8 mouse cellular contexts compared by ENCODE assay signal in the genomic region with DNA sequence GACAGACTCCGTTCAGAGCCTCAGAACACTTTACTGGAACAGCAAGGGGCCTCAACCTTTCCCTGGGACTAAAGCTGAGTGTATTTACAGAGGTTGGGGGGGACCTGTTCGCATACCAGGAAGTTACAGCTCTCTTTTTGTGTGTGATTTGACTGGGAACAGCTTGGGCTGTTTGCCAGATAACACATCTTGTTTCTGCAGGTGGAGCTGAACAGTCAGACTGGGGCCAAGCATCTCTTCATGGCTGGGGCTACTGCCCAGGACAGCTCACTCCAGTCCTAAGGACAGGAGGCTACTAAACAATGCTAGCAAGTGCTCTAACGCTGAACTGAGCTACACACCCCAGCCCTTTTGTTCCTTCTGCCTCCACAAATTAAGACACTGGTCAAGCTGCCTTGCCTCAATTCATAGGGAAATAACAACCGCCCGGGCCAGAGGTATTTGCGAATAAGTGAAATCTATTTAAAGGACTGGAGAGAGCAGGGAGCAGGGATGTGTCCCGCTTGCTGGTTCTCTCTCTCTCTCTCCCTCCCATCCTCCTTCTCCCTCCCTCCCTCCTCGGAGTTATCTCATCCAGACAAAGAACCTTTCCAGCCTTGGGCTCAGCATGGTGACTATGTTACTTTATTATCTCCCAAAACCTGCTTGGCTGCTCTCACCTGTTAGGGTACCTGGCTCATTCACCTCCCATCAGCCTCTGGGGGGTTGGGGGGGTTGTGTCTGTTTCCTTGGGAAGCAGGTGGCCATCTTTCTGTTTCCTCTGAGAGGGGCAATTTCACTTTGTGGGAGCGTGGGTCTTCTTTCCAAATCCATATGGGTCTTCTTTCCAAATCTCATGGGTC. TPM values are rescaled to one million over a fixed set of nuclear protein-coding genes. Genes with fewer than 3 reads are reported as not detected.
A peak's percentile ranks its signal among the peaks of the same experiment; 100 is the strongest.
DNase-seq lines count a peak whose midpoint lies in the region; ATAC-seq and TF ChIP-seq lines count a peak whose summit lies in the region.
"Had no signal": no experiment of that assay in that cellular context is flagged by ENCODE, and none has a peak within 500 bp of the region (broad histone marks: within the 10 kb centered on the region; RNA-seq: fewer than 3 reads in every experiment).

No protein-coding gene starts in this region.

- no peak overlapping the region for H3K4me3 ChIP-seq in kidney, postnatal 0 days (replicated peaks; ENCODE audit: low read depth, low read length)
- H3K4me3 ChIP-seq in limb, embryonic 10.5 days = no peak overlapping the region
- no peak overlapping the region for H3K4me3 ChIP-seq in midbrain, postnatal 0 days (ENCODE audit: low read depth, low read length)
- H3K4me3 ChIP-seq: layer of hippocampus, adult 2 months had no signal

- no peak for TF ChIP-seq CTCF in kidney, postnatal 0 days (IDR thresholded peaks at IDR 0.05; ENCODE audit: low read depth)
- no peak for TF ChIP-seq CTCF in midbrain, postnatal 0 days (IDR thresholded peaks at IDR 0.05)

- no peaks in the 10 kb centered on the region for H3K9me3 ChIP-seq in kidney, postnatal 0 days (replicated peaks; ENCODE audit: low read length)
- H3K9me3 ChIP-seq in limb, embryonic 10.5 days (replicated peaks) = no peaks in the 10 kb centered on the region
- no peaks in the 10 kb centered on the region for H3K9me3 ChIP-seq in midbrain, postnatal 0 days (ENCODE audit: low read length)

- no peak overlapping the region for H3K27ac ChIP-seq in kidney, postnatal 0 days
- no peak overlapping the region for H3K27ac ChIP-seq in limb, embryonic 10.5 days
- no peak overlapping the region for H3K27ac ChIP-seq in midbrain, postnatal 0 days (ENCODE audit: low read depth, low read length)
- H3K27ac ChIP-seq: layer of hippocampus, adult 2 months had no signal

- peak; percentile 16 for DNase-seq in kidney, postnatal 0 days (ENCODE audit: low spot score)
- no peak for DNase-seq in kidney, postnatal 25 days
- DNase-seq in R1 (ENCODE audit: low read depth, low spot score) = peak; percentile 97
- peak; percentile 32 for DNase-seq in limb, embryonic 10.5 days (ENCODE audit: low spot score)
- DNase-seq in midbrain, postnatal 0 days (ENCODE audit: low spot score) = no peak
- DNase-seq in yolk sac, embryonic 10.5 days (ENCODE audit: low spot score) = no peak
- DNase-seq in spleen, postnatal 10 days (ENCODE audit: low spot score in 2 of 2) = no peak

- H3K9ac ChIP-seq in kidney, postnatal 0 days (ENCODE audit: low read depth, low read length) = 0 out of 2 replicates have a peak overlapping the region, but pooled peaks have one; percentile 27
- H3K9ac ChIP-seq in midbrain, postnatal 0 days (replicated peaks; ENCODE audit: low read length, poor library complexity, severe bottlenecking) = 0 out of 2 replicates have a peak overlapping the region, but pooled peaks have one; percentile 13

- no peak for ATAC-seq in kidney, postnatal 0 days (replicated peaks; ENCODE audit: low FRiP score, low read depth)
- ATAC-seq in midbrain, postnatal 0 days (ENCODE audit: low FRiP score) = no peak

- H3K4me2 ChIP-seq in kidney, postnatal 0 days (ENCODE audit: low read length) = no peak overlapping the region
- H3K4me2 ChIP-seq in midbrain, postnatal 0 days (ENCODE audit: low read depth, low read length, poor library complexity, severe bottlenecking) = no peak overlapping the region

- H3K27me3 ChIP-seq in kidney, postnatal 0 days (ENCODE audit: insufficient read depth, low read length) = no peaks in the 10 kb centered on the region
- H3K27me3 ChIP-seq in limb, embryonic 10.5 days (ENCODE audit: low read depth, poor library complexity, severe bottlenecking) = peaks cover 48% of the 10 kb centered on the region
- H3K27me3 ChIP-seq in midbrain, postnatal 0 days (ENCODE audit: insufficient read depth, low read length) = no peaks in the 10 kb centered on the region

- 27% methylated on average over 9 of the region's 9 CpGs for WGBS in kidney, postnatal 0 days
- WGBS in limb, embryonic 10.5 days = 30% methylated on average over 9 of the region's 9 CpGs
- 21% methylated on average over 9 of the region's 9 CpGs for WGBS in midbrain, postnatal 0 days

- H3K36me3 ChIP-seq in kidney, postnatal 0 days (ENCODE audit: insufficient read depth, low read length) = no peaks in the 10 kb centered on the region
- H3K36me3 ChIP-seq in limb, embryonic 10.5 days = no peaks in the 10 kb centered on the region
- H3K36me3 ChIP-seq in midbrain, postnatal 0 days (ENCODE audit: insufficient read depth, low read length) = no peaks in the 10 kb centered on the region

- no peaks in the 10 kb centered on the region; the same call in 1 of the 2 replicates for H3K4me1 ChIP-seq in kidney, postnatal 0 days (replicated peaks; ENCODE audit: insufficient read depth, low read length)
- peaks cover 29% of the 10 kb centered on the region for H3K4me1 ChIP-seq in limb, embryonic 10.5 days
- H3K4me1 ChIP-seq in midbrain, postnatal 0 days (ENCODE audit: insufficient read depth, low read length) = 0 out of 2 replicates have a peak, but pooled peaks cover 3% of the 10 kb centered on the region

RNA-seq across cellular contexts. Expression of gene Vsig10, which starts 4.1 kb away (rescaled TPM):
- polyA plus RNA-seq in kidney, postnatal 0 days (2015; fragmentation: Nextera tagmentation; extraction: Ambion mirVana) = 9.5 and 11.6 TPM in 2 replicates
- polyA plus RNA-seq in limb, embryonic 10.5 days (2016; fragmentation: Nextera tagmentation; extraction: Ambion mirVana) = 3.1 and 4.4 TPM in 2 replicates
- 1.8 and 7.1 TPM in 2 replicates for total RNA-seq in midbrain, postnatal 0 days (2014; rRNA removed)
- polyA plus RNA-seq in midbrain, postnatal 0 days (2015; fragmentation: Nextera tagmentation; extraction: Ambion mirVana) = 1.2 and 1.5 TPM in 2 replicates

RNA-seq across cellular contexts. Expression of gene Pebp1, which starts 27.4 kb away (rescaled TPM):
- polyA plus RNA-seq in kidney, postnatal 0 days (2015; fragmentation: Nextera tagmentation; extraction: Ambion mirVana) = 625 and 668 TPM in 2 replicates
- polyA plus RNA-seq in limb, embryonic 10.5 days (2016; fragmentation: Nextera tagmentation; extraction: Ambion mirVana) = 922 and 1,037 TPM in 2 replicates
- 1,240 and 1,525 TPM in 2 replicates for total RNA-seq in midbrain, postnatal 0 days (2014; rRNA removed)
- polyA plus RNA-seq in midbrain, postnatal 0 days (2015; fragmentation: Nextera tagmentation; extraction: Ambion mirVana) = 1,025 and 1,129 TPM in 2 replicates

RNA-seq across cellular contexts. Expression of gene Wsb2, which starts 42.3 kb away (rescaled TPM):
- 89.3 and 92.2 TPM in 2 replicates for polyA plus RNA-seq in kidney, postnatal 0 days (2015; fragmentation: Nextera tagmentation; extraction: Ambion mirVana)
- polyA plus RNA-seq in limb, embryonic 10.5 days (2016; fragmentation: Nextera tagmentation; extraction: Ambion mirVana) = 37.2 and 41.7 TPM in 2 replicates
- total RNA-seq in midbrain, postnatal 0 days (2014; rRNA removed) = 395 and 494 TPM in 2 replicates
- 336 and 360 TPM in 2 replicates for polyA plus RNA-seq in midbrain, postnatal 0 days (2015; fragmentation: Nextera tagmentation; extraction: Ambion mirVana)

Comparison
In these comparisons a context has a peak if more than half of its experiments do, and no peak if none do; other contexts are left out.
1. DNase-seq: peak in kidney, postnatal 0 days (single experiment), R1 (single experiment) and limb, embryonic 10.5 days (single experiment); none in kidney, postnatal 25 days (0 of 2), midbrain, postnatal 0 days (single experiment), yolk sac, embryonic 10.5 days (single experiment) and spleen, postnatal 10 days (0 of 2).